Mouse (Mus musculus): Measurements from ENCODE around the gene Npr2.

DNA sequence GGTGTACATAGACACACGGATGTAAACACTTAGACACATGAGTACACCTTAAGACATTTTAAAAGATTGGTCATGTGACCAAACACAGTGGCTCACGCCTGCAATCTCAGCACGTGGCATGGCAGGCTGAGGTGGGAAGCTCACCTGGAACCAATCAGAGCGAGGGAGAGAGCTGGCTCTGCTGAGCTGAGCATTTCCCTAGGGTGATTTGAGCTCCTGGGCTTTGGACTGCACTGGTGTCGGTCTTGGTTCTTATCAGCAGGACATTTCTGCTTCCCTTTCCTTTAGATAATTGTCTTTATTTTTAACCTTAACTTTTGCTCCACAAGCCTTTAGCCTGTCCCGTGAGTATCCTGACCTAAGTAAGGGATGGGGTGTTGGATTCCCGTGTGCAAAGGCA lies 44.1 kb upstream of the Npr2 start:
- no peak for TF ChIP-seq CTCF (IDR thresholded peaks at IDR 0.05)
- TF ChIP-seq POLR2A (IDR thresholded peaks at IDR 0.05; ENCODE audit: insufficient read depth, low read depth, low read length) = no peak; the same call in none of the 2 replicates
